Mouse (Mus musculus): ENCODE results near the gene Jazf1. TPM values are rescaled to one million over a fixed set of nuclear protein-coding genes. Genes with fewer than 3 reads are reported as not detected.

Gene Jazf1
- polyA plus RNA-seq, 1 experiment from 2014 or later, result 12.6 TPM

GRCm38 (mm10) chr6:52844741-52845140 is 223.7 kb downstream of the Jazf1 start:
- Histone ChIP-seq H3K36me3 (ENCODE audit: control insufficient read depth, insufficient read depth) (no peaks in the 10 kb centered on the region), H3K4me2 (ENCODE audit: low read depth, low read length) (no peak overlapping the region), H3K4me1 (ENCODE audit: control insufficient read depth, insufficient read depth, low read length) (peaks cover 14% of the 10 kb centered on the region), H3K9me3 (replicated peaks; ENCODE audit: control insufficient read depth, low read length) (no peaks in the 10 kb centered on the region), H3K27ac (ENCODE audit: low read length) (no peak overlapping the region), H3K4me3 (ENCODE audit: low read length) (no peak overlapping the region), H3K27me3 (ENCODE audit: control insufficient read depth, insufficient read depth, low read length) (no peaks in the 10 kb centered on the region), H3K9ac (ENCODE audit: low read length) (no peak overlapping the region)
- WGBS, result 84% methylated on average over 3 of the region's 3 CpGs
- no peak for ATAC-seq (replicated peaks; ENCODE audit: extremely low read depth, insufficient read depth, low FRiP score)

GRCm38 (mm10) chr6:52843027-52843426 is 225.4 kb downstream of the Jazf1 start:
- Histone ChIP-seq H3K9ac (ENCODE audit: low read length) (no peak overlapping the region), H3K27me3 (ENCODE audit: control insufficient read depth, insufficient read depth, low read length) (no peaks in the 10 kb centered on the region), H3K4me1 (ENCODE audit: control insufficient read depth, insufficient read depth, low read length) (peaks cover 19% of the 10 kb centered on the region), H3K27ac (ENCODE audit: low read length) (peak overlapping the region; percentile 40; the same call in 1 of the 2 replicates), H3K36me3 (ENCODE audit: control insufficient read depth, insufficient read depth) (no peaks in the 10 kb centered on the region), H3K4me2 (ENCODE audit: low read depth, low read length) (no peak overlapping the region), H3K4me3 (ENCODE audit: low read length) (no peak overlapping the region), H3K9me3 (replicated peaks; ENCODE audit: control insufficient read depth, low read length) (no peaks in the 10 kb centered on the region)
- ATAC-seq (replicated peaks; ENCODE audit: extremely low read depth, insufficient read depth, low FRiP score), result no peak
- 57% methylated on average over 4 of the region's 4 CpGs for WGBS

- Histone ChIP-seq H3K27me3 (ENCODE audit: control insufficient read depth, insufficient read depth, low read length) (no peaks in the 10 kb centered on the region), H3K4me3 (ENCODE audit: low read length) (no peak overlapping the region), H3K9me3 (replicated peaks; ENCODE audit: control insufficient read depth, low read length) (no peaks in the 10 kb centered on the region), H3K27ac (ENCODE audit: low read length) (peak overlapping the region; percentile 40), H3K9ac (ENCODE audit: low read length) (no peak overlapping the region), H3K36me3 (ENCODE audit: control insufficient read depth, insufficient read depth) (no peaks in the 10 kb centered on the region), H3K4me2 (ENCODE audit: low read depth, low read length) (no peak overlapping the region), H3K4me1 (ENCODE audit: control insufficient read depth, insufficient read depth, low read length) (peaks cover 20% of the 10 kb centered on the region)
- WGBS, result 78% methylated on average over 6 of the region's 6 CpGs
- ATAC-seq (replicated peaks; ENCODE audit: extremely low read depth, insufficient read depth, low FRiP score), result no peak
Measured at GRCm38 (mm10) chr6:52842598-52842997, 225.8 kb downstream of the Jazf1 start.

GRCm38 (mm10) chr6:52841611-52842010 is 226.8 kb downstream of the Jazf1 start:
- Histone ChIP-seq H3K9me3 (replicated peaks; ENCODE audit: control insufficient read depth, low read length) (no peaks in the 10 kb centered on the region), H3K4me3 (ENCODE audit: low read length) (no peak overlapping the region), H3K9ac (ENCODE audit: low read length) (no peak overlapping the region), H3K27me3 (ENCODE audit: control insufficient read depth, insufficient read depth, low read length) (no peaks in the 10 kb centered on the region), H3K4me1 (ENCODE audit: control insufficient read depth, insufficient read depth, low read length) (peaks cover 20% of the 10 kb centered on the region), H3K27ac (ENCODE audit: low read length) (peak overlapping the region; percentile 22), H3K36me3 (ENCODE audit: control insufficient read depth, insufficient read depth) (no peaks in the 10 kb centered on the region), H3K4me2 (ENCODE audit: low read depth, low read length) (no peak overlapping the region)
- ATAC-seq (replicated peaks; ENCODE audit: extremely low read depth, insufficient read depth, low FRiP score), result no peak
- WGBS, result 63% methylated on average over 2 of the region's 2 CpGs

- WGBS, result 30% methylated on average over 9 of the region's 9 CpGs
- no peak overlapping the region for H3K9ac ChIP-seq (ENCODE audit: low read length)
- H3K4me3 ChIP-seq (ENCODE audit: low read length), result no peak overlapping the region
- H3K36me3 ChIP-seq (ENCODE audit: control insufficient read depth, insufficient read depth), result no peaks in the 10 kb centered on the region
- H3K27ac ChIP-seq (ENCODE audit: low read length), result peak overlapping the region; percentile 20; the same call in 1 of the 2 replicates
- ATAC-seq (replicated peaks; ENCODE audit: extremely low read depth, insufficient read depth, low FRiP score), result peak; percentile 30; the same call in 1 of the 2 replicates
- H3K4me2 ChIP-seq (ENCODE audit: low read depth, low read length), result no peak overlapping the region
- H3K27me3 ChIP-seq (ENCODE audit: control insufficient read depth, insufficient read depth, low read length), result no peaks in the 10 kb centered on the region
- no peaks in the 10 kb centered on the region for H3K9me3 ChIP-seq (replicated peaks; ENCODE audit: control insufficient read depth, low read length)
- peaks cover 20% of the 10 kb centered on the region for H3K4me1 ChIP-seq (ENCODE audit: control insufficient read depth, insufficient read depth, low read length)
Measured at GRCm38 (mm10) chr6:52840589-52841044, 227.8 kb downstream of the Jazf1 start.

GRCm38 (mm10) chr6:52838691-52839090 is 229.7 kb downstream of the Jazf1 start:
- Histone ChIP-seq H3K4me3 (ENCODE audit: low read length) (no peak overlapping the region), H3K27me3 (ENCODE audit: control insufficient read depth, insufficient read depth, low read length) (no peaks in the 10 kb centered on the region), H3K9ac (ENCODE audit: low read length) (no peak overlapping the region), H3K4me1 (ENCODE audit: control insufficient read depth, insufficient read depth, low read length) (peaks cover 20% of the 10 kb centered on the region), H3K9me3 (replicated peaks; ENCODE audit: control insufficient read depth, low read length) (no peaks in the 10 kb centered on the region), H3K4me2 (ENCODE audit: low read depth, low read length) (peak overlapping the region; percentile 28; the same call in 1 of the 2 replicates), H3K27ac (ENCODE audit: low read length) (no peak overlapping the region; the same call in 1 of the 2 replicates), H3K36me3 (ENCODE audit: control insufficient read depth, insufficient read depth) (no peaks in the 10 kb centered on the region)
- no peak for ATAC-seq (replicated peaks; ENCODE audit: extremely low read depth, insufficient read depth, low FRiP score)
- 7% methylated on average over 8 of the region's 8 CpGs for WGBS

GRCm38 (mm10) chr6:52837792-52838191 is 230.6 kb downstream of the Jazf1 start:
- Histone ChIP-seq H3K4me1 (ENCODE audit: control insufficient read depth, insufficient read depth, low read length) (peaks cover 20% of the 10 kb centered on the region), H3K27ac (ENCODE audit: low read length) (no peak overlapping the region; the same call in 1 of the 2 replicates), H3K4me3 (ENCODE audit: low read length) (no peak overlapping the region), H3K36me3 (ENCODE audit: control insufficient read depth, insufficient read depth) (no peaks in the 10 kb centered on the region), H3K9me3 (replicated peaks; ENCODE audit: control insufficient read depth, low read length) (no peaks in the 10 kb centered on the region), H3K27me3 (ENCODE audit: control insufficient read depth, insufficient read depth, low read length) (no peaks in the 10 kb centered on the region), H3K9ac (ENCODE audit: low read length) (no peak overlapping the region), H3K4me2 (ENCODE audit: low read depth, low read length) (no peak overlapping the region)
- ATAC-seq (replicated peaks; ENCODE audit: extremely low read depth, insufficient read depth, low FRiP score), result no peak
- WGBS, result 77% methylated on average over 4 of the region's 4 CpGs

- Histone ChIP-seq H3K9ac (ENCODE audit: low read length) (no peak overlapping the region), H3K36me3 (ENCODE audit: control insufficient read depth, insufficient read depth) (no peaks in the 10 kb centered on the region), H3K27ac (ENCODE audit: low read length) (no peak overlapping the region), H3K4me2 (ENCODE audit: low read depth, low read length) (no peak overlapping the region), H3K4me3 (ENCODE audit: low read length) (no peak overlapping the region), H3K4me1 (ENCODE audit: control insufficient read depth, insufficient read depth, low read length) (peaks cover 16% of the 10 kb centered on the region), H3K27me3 (ENCODE audit: control insufficient read depth, insufficient read depth, low read length) (no peaks in the 10 kb centered on the region), H3K9me3 (replicated peaks; ENCODE audit: control insufficient read depth, low read length) (no peaks in the 10 kb centered on the region)
- WGBS, result 66% methylated on average over 15 of the region's 15 CpGs
- ATAC-seq (replicated peaks; ENCODE audit: extremely low read depth, insufficient read depth, low FRiP score), result no peak
Measured at GRCm38 (mm10) chr6:52836201-52836950, 232.1 kb downstream of the Jazf1 start.

- Histone ChIP-seq H3K9me3 (replicated peaks; ENCODE audit: control insufficient read depth, low read length) (no peaks in the 10 kb centered on the region), H3K4me2 (ENCODE audit: low read depth, low read length) (no peak overlapping the region), H3K9ac (ENCODE audit: low read length) (no peak overlapping the region), H3K36me3 (ENCODE audit: control insufficient read depth, insufficient read depth) (no peaks in the 10 kb centered on the region), H3K27ac (ENCODE audit: low read length) (no peak overlapping the region), H3K4me3 (ENCODE audit: low read length) (no peak overlapping the region), H3K4me1 (ENCODE audit: control insufficient read depth, insufficient read depth, low read length) (no peaks in the 10 kb centered on the region), H3K27me3 (ENCODE audit: control insufficient read depth, insufficient read depth, low read length) (no peaks in the 10 kb centered on the region)
- WGBS, result 91% methylated on average over 2 of the region's 2 CpGs
- no peak for ATAC-seq (replicated peaks; ENCODE audit: extremely low read depth, insufficient read depth, low FRiP score)
Measured at GRCm38 (mm10) chr6:52827752-52828277, 240.6 kb downstream of the Jazf1 start.
